Mouse (Mus musculus) heart, embryonic 14.5 days (tissue): ENCODE results near the gene Usp24. TPM values are rescaled to one million over a fixed set of nuclear protein-coding genes. Genes with fewer than 3 reads are reported as not detected.

Source experiments
- ATAC-seq: fragments of 200-750 bp; cut with Nextera tagmentation; 2 replicates; pipeline ENCODE4 v1.8.0; 2017; ENCODE audit warnings: low read depth, moderate TSS enrichment; ENCODE audit not compliant: insufficient number of reproducible peaks, insufficient read depth, low FRiP score
- H3K27ac ChIP-seq, 2 experiments: fragments of 200-500 bp in 1 of 2; fragments of 300-500 bp in 1 of 2; sonication (generic) in 1 of 2; replicated peaks in 1 of 2; 2 replicates each; pipeline ENCODE4 v1.5.1; 2012 to 2014; ENCODE audit warnings: low read depth in 2 of 2, low read length in 2 of 2, control low read depth in 1 of 2, mild to moderate bottlenecking in 1 of 2, mixed read lengths in 1 of 2; ENCODE audit not compliant: control insufficient read depth in 1 of 2, insufficient read depth in 1 of 2
- H3K27me3 ChIP-seq: fragments of 300-500 bp; sonication (generic); 2 replicates; pipeline ENCODE4 v1.6.1; 2014; ENCODE audit warnings: mild to moderate bottlenecking, low read length, control low read depth; ENCODE audit not compliant: control insufficient read depth, insufficient read depth
- H3K36me3 ChIP-seq: fragments of 300-500 bp; sonication (generic); 2 replicates; pipeline ENCODE4 v1.6.1; 2014; ENCODE audit warnings: mild to moderate bottlenecking, control low read depth, low read length, mixed read lengths; ENCODE audit not compliant: control insufficient read depth, insufficient read depth
- H3K4me1 ChIP-seq, 2 experiments: fragments of 200-500 bp in 1 of 2; fragments of 300-500 bp in 1 of 2; sonication (generic) in 1 of 2; 2 replicates each; pipeline ENCODE4 v1.6.1; 2012 to 2014; ENCODE audit warnings: low read length in 2 of 2, control low read depth in 1 of 2, mixed read lengths in 1 of 2; ENCODE audit not compliant: control insufficient read depth in 2 of 2, insufficient read depth in 2 of 2
- H3K4me2 ChIP-seq: fragments of 300-500 bp; sonication (generic); 2 replicates; pipeline ENCODE4 v1.6.1; 2014; ENCODE audit warnings: mild to moderate bottlenecking, low read length
- H3K4me3 ChIP-seq, 2 experiments: fragments of 200-500 bp in 1 of 2; fragments of 300-500 bp in 1 of 2; sonication (generic) in 1 of 2; 2 replicates each; pipeline ENCODE4 v1.5.1; 2012 to 2014; ENCODE audit warnings: low read length in 2 of 2, mild to moderate bottlenecking in 2 of 2, control low read depth in 1 of 2, low read depth in 1 of 2, moderate library complexity in 1 of 2; ENCODE audit not compliant: control insufficient read depth in 1 of 2, insufficient read depth in 1 of 2
- H3K9ac ChIP-seq: fragments of 300-500 bp; sonication (generic); 2 replicates; pipeline ENCODE4 v1.6.1; 2014; ENCODE audit warnings: mild to moderate bottlenecking, low read length
- H3K9me3 ChIP-seq: fragments of 300-500 bp; sonication (generic); 2 replicates; pipeline ENCODE4 v1.6.1; 2016; ENCODE audit warnings: low read length, control low read depth; ENCODE audit not compliant: control insufficient read depth
- WGBS: fragments of 180-500 bp; shearing (Covaris S2); extraction: QIAGEN DNeasy Blood & Tissue Kit; methylation state at CpG from one replicate; pipeline ENCODE4 v1.1.7; 2014; 5-methylcytosine and 5-hydroxymethylcytosine counted together
- polyA plus RNA-seq: library from polyadenylated mRNA; unstranded; fragments of >200 nt; fragmentation: Nextera tagmentation; extraction: Ambion mirVana; gene quantifications from 2 replicates; pipeline ENCODE4 v1.2.1, GENCODE M21; 2014

Usp24 gene
- polyA plus RNA-seq, 1 experiment from 2014 or later = 12.9 TPM

GRCm38 (mm10) chr4:106490620-106491019 lies 174.6 kb downstream of the Usp24 start:
- Histone ChIP-seq H3K4me1 (no peaks in the 10 kb centered on the region), H3K36me3 (no peaks in the 10 kb centered on the region), H3K27me3 (no peaks in the 10 kb centered on the region), H3K9ac (no peak overlapping the region), H3K27ac (no peak overlapping the region), H3K4me3 (no peak overlapping the region), H3K9me3 (no peaks in the 10 kb centered on the region), H3K4me2 (no peak overlapping the region)
- no peak for ATAC-seq
- 51% methylated on average over 4 of the region's 4 CpGs for WGBS

Other genes with a start within 250 kb of the Usp24 start
- gene Pcsk9, start 148.1 kb downstream of the Usp24 start, polyA plus RNA-seq = 0.07 TPM in 2 replicates
- not detected in 2 replicates for gene Bsnd, start 176.1 kb downstream of the Usp24 start, polyA plus RNA-seq
- gene Dhcr24, start 244.8 kb downstream of the Usp24 start, polyA plus RNA-seq = 10.4 and 12.0 TPM in 2 replicates